In the genomic region with DNA sequence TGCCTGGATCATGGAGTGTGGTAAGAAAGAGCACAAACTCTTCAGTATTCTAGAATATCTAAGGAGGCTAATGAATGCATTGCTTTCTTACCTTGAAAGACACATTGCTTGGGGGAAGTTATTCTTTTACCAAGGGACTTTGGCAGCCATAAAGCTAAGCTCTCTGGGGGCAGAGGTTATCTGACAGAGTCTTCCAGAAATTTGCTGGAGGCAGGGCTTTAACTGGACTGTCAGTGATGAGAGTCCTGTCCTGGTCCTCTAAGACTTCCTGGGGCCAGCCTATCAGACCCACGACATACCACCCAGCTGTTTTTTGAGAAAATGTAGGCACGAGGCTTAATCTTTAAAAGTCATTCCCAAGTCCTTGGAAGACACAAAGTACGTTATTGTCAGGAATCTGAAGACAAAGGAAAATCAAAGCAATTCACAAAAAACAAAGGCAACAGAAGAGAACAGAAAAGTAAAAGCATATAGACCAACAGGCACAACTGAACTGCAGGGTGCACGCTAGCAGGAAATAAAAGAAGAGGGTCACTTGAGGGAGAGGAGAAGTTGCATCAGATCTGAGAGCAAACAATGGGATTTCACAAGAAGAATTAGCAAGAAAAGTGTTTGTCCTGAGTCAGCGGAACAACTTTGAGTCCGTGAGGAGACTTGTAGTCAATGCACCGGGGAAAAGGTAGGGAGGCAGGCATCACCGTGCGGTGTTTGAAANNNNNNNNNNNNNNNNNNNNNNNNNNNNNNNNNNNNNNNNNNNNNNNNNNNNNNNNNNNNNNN, we compare ENCODE assay signal across 22 mouse cellular contexts.
DNase-seq lines count a peak whose midpoint lies in the region; TF ChIP-seq lines count a peak whose summit lies in the region.
"Had no signal": no experiment of that assay in that cellular context is flagged by ENCODE, and none has a peak within 500 bp of the region (broad histone marks: within the 10 kb centered on the region; RNA-seq: fewer than 3 reads in every experiment).

No protein-coding gene starts in this region.

- no peak for TF ChIP-seq POLR2A in kidney, adult 2 months (IDR thresholded peaks at IDR 0.05; ENCODE audit: low read depth, low read length)

- peak; percentile 33 for DNase-seq in kidney, adult 2 months
- DNase-seq in kidney, postnatal 25 days, result no peak
- no peak for DNase-seq in ES-E14 (ENCODE audit: low read depth, low spot score)
- peak; percentile 33 to 64 for DNase-seq in lung, adult 18-20 months
- DNase-seq in lung, postnatal 25 days (ENCODE audit: low spot score), result peak; percentile 71
- no peak for DNase-seq in testis, postnatal 10 days (ENCODE audit: low spot score)
- DNase-seq in left cerebral cortex, adult 8-10 months (ENCODE audit: low spot score in 2 of 2), result no peak
- no peak for DNase-seq in gastrocnemius, adult 8-10 months (ENCODE audit: low spot score in 2 of 2)
- DNase-seq: adrenal gland, postnatal 36 days; cerebellum, adult 18-20 months; cerebellum, postnatal 25 days; embryo, embryonic 11 days; heart, postnatal 14 days; layer of hippocampus, postnatal 36 days; liver; lung, embryonic 14.5 days; thymus, adult 18-20 months had no signal

- H3K4me1 ChIP-seq in kidney, adult 2 months (ENCODE audit: control insufficient read depth, insufficient read depth, low read length), result no peaks in the 10 kb centered on the region
- peaks cover 20 to 37% of the 10 kb centered on the region in 2 experiments for H3K4me1 ChIP-seq in ES-E14 (ENCODE audit: control insufficient read depth in 2 of 2, insufficient read depth in 2 of 2, low read length in 2 of 2, poor library complexity in 1 of 2)
- H3K4me1 ChIP-seq: embryonic facial prominence, embryonic 15.5 days; midbrain, embryonic 10.5 days had no signal

- no peak for TF ChIP-seq CTCF in kidney, adult 2 months (conservative IDR thresholded peaks at IDR 0.05; ENCODE audit: insufficient read depth, insufficient read length, low read depth, low read length)

- H3K9me3 ChIP-seq in ES-E14 (ENCODE audit: control insufficient read depth, insufficient read depth, low read depth, low read length), result no peaks in the 10 kb centered on the region
- H3K9me3 ChIP-seq: embryonic facial prominence, embryonic 15.5 days; hindbrain, embryonic 13.5 days; midbrain, embryonic 10.5 days; neural tube, embryonic 13.5 days had no signal

- H3K27me3 ChIP-seq in kidney, adult 2 months (replicated peaks; ENCODE audit: control insufficient read depth, insufficient read depth, low read length), result no peaks in the 10 kb centered on the region
- H3K27me3 ChIP-seq: embryonic facial prominence, embryonic 15.5 days; heart, embryonic 12.5 days; neural tube, embryonic 13.5 days had no signal

- H3K36me3 ChIP-seq in kidney, adult 2 months (ENCODE audit: control insufficient read depth, insufficient read depth, low read length), result no peaks in the 10 kb centered on the region
- no peaks in the 10 kb centered on the region for H3K36me3 ChIP-seq in ES-E14 (ENCODE audit: control insufficient read depth, insufficient read depth, low read length, poor library complexity, severe bottlenecking)
- H3K36me3 ChIP-seq: embryonic facial prominence, embryonic 15.5 days; heart, embryonic 12.5 days; hindbrain, embryonic 13.5 days; midbrain, embryonic 10.5 days; neural tube, embryonic 13.5 days had no signal

- in situ Hi-C loops in ES-E14 (cut with MboI; ENCODE audit: low sequenced_read_pairs in 2 of 2, unreplicated experiment in 2 of 2), result no loop called here

- H3K4me3 ChIP-seq in kidney, adult 2 months (ENCODE audit: insufficient read depth, low read depth, low read length), result no peak overlapping the region
- H3K4me3 ChIP-seq in ES-E14 (ENCODE audit: insufficient read depth in 1 of 2, low read depth in 1 of 2, low read length in 2 of 2, poor library complexity in 1 of 2, severe bottlenecking in 1 of 2), result no peak overlapping the region
- H3K4me3 ChIP-seq: embryonic facial prominence, embryonic 15.5 days; heart, embryonic 12.5 days; hindbrain, embryonic 13.5 days; midbrain, embryonic 10.5 days; neural tube, embryonic 13.5 days had no signal

- H3K9ac ChIP-seq in ES-E14 (ENCODE audit: insufficient read depth, low read depth, low read length, poor library complexity, severe bottlenecking), result no peak overlapping the region
- H3K9ac ChIP-seq: embryonic facial prominence, embryonic 15.5 days; heart, embryonic 12.5 days; hindbrain, embryonic 13.5 days; lung, embryonic 14.5 days; neural tube, embryonic 13.5 days had no signal

- 66% methylated on average over 9 of the region's 9 CpGs for WGBS in kidney, adult 2 months

- H3K27ac ChIP-seq in kidney, adult 2 months (ENCODE audit: insufficient read depth, low read depth, low read length), result no peak overlapping the region
- H3K27ac ChIP-seq in ES-E14 (ENCODE audit: insufficient read depth, low read depth, low read length, poor library complexity, severe bottlenecking), result no peak overlapping the region
- H3K27ac ChIP-seq: embryonic facial prominence, embryonic 15.5 days; hindbrain, embryonic 13.5 days; midbrain, embryonic 10.5 days; neural tube, embryonic 13.5 days had no signal

TF ChIP-seq in ES-E14, 5 proteins besides CTCF, POLR2A, EP300 and RAD21:
- TF ChIP-seq CHD2 (IDR thresholded peaks at IDR 0.05; ENCODE audit: low read depth, low read length) (no peak), MAFK (IDR thresholded peaks at IDR 0.05; ENCODE audit: insufficient read depth, low read depth, low read length) (0 out of 2 replicates have a peak, but pooled peaks have one; percentile 52), HCFC1 (IDR thresholded peaks at IDR 0.05; ENCODE audit: borderline replicate concordance, insufficient read depth, low read length) (no peak)

Comparison
In these comparisons a context has a peak if more than half of its experiments do, and no peak if none do; other contexts are left out.
1. DNase-seq: peak in kidney, adult 2 months (single experiment), lung, adult 18-20 months (2 of 2) and lung, postnatal 25 days (single experiment); none in kidney, postnatal 25 days (0 of 2), ES-E14 (single experiment), testis, postnatal 10 days (single experiment), left cerebral cortex, adult 8-10 months (0 of 2) and gastrocnemius, adult 8-10 months (0 of 2).